Mouse (Mus musculus) kidney, embryonic 16.5 days (tissue): ENCODE data around the gene Cd151. TPM values are rescaled to one million over a fixed set of nuclear protein-coding genes. Genes with fewer than 3 reads are reported as not detected.

Experiments used
- ATAC-seq: fragments of 200-750 bp; cut with Nextera tagmentation; 2 replicates; pipeline ENCODE4 v1.8.0; 2017; ENCODE audit warnings: moderate TSS enrichment; ENCODE audit not compliant: low FRiP score, low TSS enrichment
- H3K27ac ChIP-seq: fragments of 300-500 bp; sonication (generic); 2 replicates; pipeline ENCODE4 v1.5.1; 2014; ENCODE audit warnings: low read length
- H3K27me3 ChIP-seq: fragments of 300-500 bp; sonication (generic); 2 replicates; pipeline ENCODE4 v1.6.1; 2014; ENCODE audit warnings: low read length, control low read depth, mixed read lengths; ENCODE audit not compliant: insufficient read depth
- H3K36me3 ChIP-seq: fragments of 300-500 bp; sonication (generic); 2 replicates; pipeline ENCODE4 v1.6.1; 2014; ENCODE audit warnings: low read length, control low read depth, mixed read lengths; ENCODE audit not compliant: insufficient read depth
- H3K4me1 ChIP-seq: fragments of 300-500 bp; sonication (generic); 2 replicates; pipeline ENCODE4 v1.6.1; 2014; ENCODE audit warnings: low read length, control low read depth, mixed read lengths; ENCODE audit not compliant: insufficient read depth
- H3K4me2 ChIP-seq: fragments of 300-500 bp; sonication (generic); replicated peaks from 2 replicates; pipeline ENCODE4 v1.6.1; 2014; ENCODE audit warnings: low read depth, low read length
- H3K4me3 ChIP-seq: fragments of 300-500 bp; sonication (generic); 2 replicates; pipeline ENCODE4 v1.5.1; 2014; ENCODE audit warnings: mild to moderate bottlenecking, low read length
- H3K9ac ChIP-seq: fragments of 300-500 bp; sonication (generic); replicated peaks from 2 replicates; pipeline ENCODE4 v1.6.1; 2014; ENCODE audit warnings: low read length
- H3K9me3 ChIP-seq: fragments of 300-500 bp; sonication (generic); 2 replicates; pipeline ENCODE4 v1.6.1; 2016; ENCODE audit warnings: low read length, control low read depth
- WGBS: fragments of 180-500 bp; shearing (Covaris S2); extraction: QIAGEN DNeasy Blood & Tissue Kit; methylation state at CpG from one replicate; pipeline ENCODE4 v1.1.7; 2014; 5-methylcytosine and 5-hydroxymethylcytosine counted together
- polyA plus RNA-seq: library from polyadenylated mRNA; unstranded; fragments of >200 nt; fragmentation: Nextera tagmentation; extraction: Ambion mirVana; gene quantifications from 2 replicates; pipeline ENCODE4 v1.2.1, GENCODE M21; 2015

Gene Cd151
- polyA plus RNA-seq, 1 experiment from 2014 or later, result 54.3 TPM

GRCm38 (mm10) chr7:141508160-141508559 is 41.0 kb downstream of the Cd151 start:
- no peak overlapping the region for H3K9ac ChIP-seq
- peaks cover 7% of the 10 kb centered on the region; the same call in 1 of the 2 replicates for H3K36me3 ChIP-seq
- H3K4me1 ChIP-seq, result no peaks in the 10 kb centered on the region
- H3K27ac ChIP-seq, result no peak overlapping the region
- H3K9me3 ChIP-seq, result no peaks in the 10 kb centered on the region
- ATAC-seq, result 0 out of 2 replicates have a peak, but pooled peaks have one; percentile 6
- no peak overlapping the region for H3K4me2 ChIP-seq
- H3K27me3 ChIP-seq, result no peaks in the 10 kb centered on the region
- H3K4me3 ChIP-seq, result no peak overlapping the region

- Histone ChIP-seq H3K9ac (no peak overlapping the region), H3K36me3 (peaks cover 8% of the 10 kb centered on the region), H3K4me1 (no peaks in the 10 kb centered on the region), H3K4me3 (no peak overlapping the region), H3K4me2 (no peak overlapping the region), H3K27me3 (no peaks in the 10 kb centered on the region), H3K27ac (no peak overlapping the region), H3K9me3 (no peaks in the 10 kb centered on the region)
- ATAC-seq, result no peak
- WGBS, result 97% methylated on average over 5 of the region's 5 CpGs
Observed at GRCm38 (mm10) chr7:141510196-141510595, 43.0 kb downstream of the Cd151 start.

- no peak overlapping the region for H3K27ac ChIP-seq
Observed at GRCm38 (mm10) chr7:141510681-141511191, 43.5 kb downstream of the Cd151 start.

GRCm38 (mm10) chr7:141517638-141518037 is 50.4 kb downstream of the Cd151 start:
- no peak for ATAC-seq
- H3K27ac ChIP-seq, result no peak overlapping the region
- peaks cover 17% of the 10 kb centered on the region for H3K36me3 ChIP-seq
- H3K27me3 ChIP-seq, result no peaks in the 10 kb centered on the region
- H3K9me3 ChIP-seq, result no peaks in the 10 kb centered on the region
- WGBS, result 83% methylated on average over 4 of the region's 4 CpGs
- H3K9ac ChIP-seq, result no peak overlapping the region
- no peak overlapping the region for H3K4me2 ChIP-seq
- no peaks in the 10 kb centered on the region for H3K4me1 ChIP-seq
- H3K4me3 ChIP-seq, result no peak overlapping the region

More at GRCm38 (mm10) chr7:141510681-141511191, 43.5 kb downstream of the Cd151 start:
- H3K36me3 ChIP-seq, result peaks cover 10% of the 10 kb centered on the region
- H3K4me1 ChIP-seq, result no peaks in the 10 kb centered on the region
- H3K27me3 ChIP-seq, result no peaks in the 10 kb centered on the region
- no peak for ATAC-seq
- WGBS, result 73% methylated on average over 8 of the region's 8 CpGs
- H3K9ac ChIP-seq, result no peak overlapping the region
- no peak overlapping the region for H3K4me3 ChIP-seq
- H3K9me3 ChIP-seq, result no peaks in the 10 kb centered on the region
- no peak overlapping the region for H3K4me2 ChIP-seq

GRCm38 (mm10) chr7:141518296-141518695 is 51.1 kb downstream of the Cd151 start:
- Histone ChIP-seq H3K9me3 (no peaks in the 10 kb centered on the region), H3K4me3 (no peak overlapping the region), H3K27me3 (no peaks in the 10 kb centered on the region), H3K27ac (no peak overlapping the region), H3K4me2 (no peak overlapping the region), H3K4me1 (no peaks in the 10 kb centered on the region), H3K9ac (no peak overlapping the region), H3K36me3 (peaks cover 17% of the 10 kb centered on the region)
- WGBS, result 90% methylated on average over 5 of the region's 5 CpGs
- no peak for ATAC-seq

- Histone ChIP-seq H3K4me3 (no peak overlapping the region), H3K4me2 (no peak overlapping the region), H3K9ac (no peak overlapping the region), H3K4me1 (no peaks in the 10 kb centered on the region), H3K36me3 (peaks cover 17% of the 10 kb centered on the region), H3K9me3 (no peaks in the 10 kb centered on the region), H3K27ac (no peak overlapping the region), H3K27me3 (no peaks in the 10 kb centered on the region)
- no peak for ATAC-seq
- 80% methylated on average over 3 of the region's 3 CpGs for WGBS
Observed at GRCm38 (mm10) chr7:141518926-141519325, 51.7 kb downstream of the Cd151 start.

GRCm38 (mm10) chr7:141519795-141520194 is 52.6 kb downstream of the Cd151 start:
- H3K9ac ChIP-seq, result no peak overlapping the region
- H3K27ac ChIP-seq, result no peak overlapping the region
- H3K36me3 ChIP-seq, result peaks cover 17% of the 10 kb centered on the region
- no peak overlapping the region for H3K4me2 ChIP-seq
- 68% methylated on average over 1 of the region's 1 CpGs for WGBS
- no peaks in the 10 kb centered on the region for H3K4me1 ChIP-seq
- no peak for ATAC-seq
- H3K9me3 ChIP-seq, result no peaks in the 10 kb centered on the region
- no peak overlapping the region for H3K4me3 ChIP-seq
- no peaks in the 10 kb centered on the region for H3K27me3 ChIP-seq

Other genes with a start within 250 kb of the Cd151 start
- 81.2 and 93.0 TPM in 2 replicates for gene Phrf1, start 238.6 kb upstream of the Cd151 start, polyA plus RNA-seq
- 3.2 and 6.0 TPM in 2 replicates for gene Irf7, start 200.9 kb upstream of the Cd151 start, polyA plus RNA-seq
- gene Cdhr5, start 190.6 kb upstream of the Cd151 start, polyA plus RNA-seq, result 15.4 and 16.3 TPM in 2 replicates
- gene Sct, start 188.3 kb upstream of the Cd151 start, polyA plus RNA-seq, result 45.2 and 47.1 TPM in 2 replicates
- 1.3 and 1.5 TPM in 2 replicates for gene Drd4, start 175.4 kb upstream of the Cd151 start, polyA plus RNA-seq
- gene Deaf1, start 139.7 kb upstream of the Cd151 start, polyA plus RNA-seq, result 77.4 and 87.5 TPM in 2 replicates
- gene Tmem80, start 139.7 kb upstream of the Cd151 start, polyA plus RNA-seq, result 49.3 and 59.8 TPM in 2 replicates
- 59.4 and 62.9 TPM in 2 replicates for gene Eps8l2, start 128.5 kb upstream of the Cd151 start, polyA plus RNA-seq
- 371 and 374 TPM in 2 replicates for gene Taldo1, start 75.2 kb upstream of the Cd151 start, polyA plus RNA-seq
- 63.7 and 65.3 TPM in 2 replicates for gene Gatd1, start 53.3 kb upstream of the Cd151 start, polyA plus RNA-seq
- gene Cend1, start 37.9 kb upstream of the Cd151 start, polyA plus RNA-seq, result 3.0 TPM in 2 replicates
- gene Slc25a22, start 29.5 kb upstream of the Cd151 start, polyA plus RNA-seq, result 33.2 and 39.9 TPM in 2 replicates
- gene Pidd1, start 23.4 kb upstream of the Cd151 start, polyA plus RNA-seq, result 11.4 and 12.6 TPM in 2 replicates
- 1,055 and 1,146 TPM in 2 replicates for gene Rplp2, start 20.0 kb upstream of the Cd151 start, polyA plus RNA-seq
- gene Pnpla2, start 12.2 kb upstream of the Cd151 start, polyA plus RNA-seq, result 47.0 and 51.5 TPM in 2 replicates
- gene Cracr2b, start 6.3 kb upstream of the Cd151 start, polyA plus RNA-seq, result 23.7 and 24.1 TPM in 2 replicates
- gene Polr2l, start 7.7 kb downstream of the Cd151 start, polyA plus RNA-seq, result 68.8 and 73.2 TPM in 2 replicates
- gene Tspan4, start 7.8 kb downstream of the Cd151 start, polyA plus RNA-seq, result 105 and 110 TPM in 2 replicates
- 47.7 and 50.5 TPM in 2 replicates for gene Chid1, start 72.5 kb downstream of the Cd151 start, polyA plus RNA-seq
- 99.4 and 100 TPM in 2 replicates for gene Ap2a2, start 94.8 kb downstream of the Cd151 start, polyA plus RNA-seq
- 0.24 and 0.26 TPM in 2 replicates for gene Muc6, start 187.9 kb downstream of the Cd151 start, polyA plus RNA-seq
- 0.17 and 0.45 TPM in 2 replicates for gene Muc2, start 222.9 kb downstream of the Cd151 start, polyA plus RNA-seq